Mouse (Mus musculus) hindbrain, embryonic 15.5 days (tissue): ENCODE measurements around the gene Gm8300. TPM values are rescaled to one million over a fixed set of nuclear protein-coding genes. Genes with fewer than 3 reads are reported as not detected.
"Not testable (repeated sequence)": the region's sequence is repeated elsewhere in the genome, so short reads cannot be mapped to it uniquely, and the experiment has no call there.

Source experiments
- ATAC-seq: fragments of 200-750 bp; cut with Nextera tagmentation; 2 replicates; pipeline ENCODE4 v1.8.0; 2017; ENCODE audit warnings: low read depth, moderate number of reproducible peaks, moderate TSS enrichment; ENCODE audit not compliant: low FRiP score
- H3K27ac ChIP-seq: fragments of 300-500 bp; sonication (generic); replicated peaks from 2 replicates; pipeline ENCODE4 v1.5.1; 2015; ENCODE audit warnings: mild to moderate bottlenecking, inconsistent platforms
- H3K27me3 ChIP-seq: fragments of 300-500 bp; sonication (generic); 2 replicates; pipeline ENCODE4 v1.6.1; 2015; ENCODE audit warnings: control low read depth, inconsistent platforms
- H3K36me3 ChIP-seq: fragments of 300-500 bp; sonication (generic); 2 replicates; pipeline ENCODE4 v1.6.1; 2015; ENCODE audit warnings: control low read depth, inconsistent platforms
- H3K4me1 ChIP-seq: fragments of 300-500 bp; sonication (generic); replicated peaks from 2 replicates; pipeline ENCODE4 v1.6.1; 2015; ENCODE audit warnings: control low read depth, inconsistent platforms
- H3K4me2 ChIP-seq: fragments of 300-500 bp; sonication (generic); 2 replicates; pipeline ENCODE4 v1.6.1; 2015; ENCODE audit warnings: moderate library complexity, mild to moderate bottlenecking, inconsistent platforms
- H3K4me3 ChIP-seq: fragments of 300-500 bp; sonication (generic); 2 replicates; pipeline ENCODE4 v1.5.1; 2015; ENCODE audit warnings: mild to moderate bottlenecking, inconsistent platforms
- H3K9ac ChIP-seq: fragments of 300-500 bp; sonication (generic); 2 replicates; pipeline ENCODE4 v1.6.1; 2015; ENCODE audit warnings: inconsistent platforms
- H3K9me3 ChIP-seq: fragments of 300-500 bp; sonication (generic); 2 replicates; pipeline ENCODE4 v1.6.1; 2016; ENCODE audit warnings: control low read depth, inconsistent platforms
- WGBS: fragments of 180-500 bp; shearing (Covaris S2); methylation state at CpG from one replicate; pipeline ENCODE4 v1.1.7; 2015; 5-methylcytosine and 5-hydroxymethylcytosine counted together
- polyA plus RNA-seq: library from polyadenylated mRNA; unstranded; fragments of >200 nt; fragmentation: Nextera tagmentation; extraction: Ambion mirVana; gene quantifications from 2 replicates; pipeline ENCODE4 v1.2.1, GENCODE M21; 2015

Gene Gm8300
- polyA plus RNA-seq, 1 experiment from 2014 or later, result not detected

GRCm38 (mm10) chr12:87550628-87551027 is 36.5 kb downstream of the Gm8300 start:
- H3K4me3 ChIP-seq, H3K4me1 ChIP-seq, H3K36me3 ChIP-seq, H3K9ac ChIP-seq, H3K4me2 ChIP-seq, H3K27ac ChIP-seq, H3K27me3 ChIP-seq, H3K9me3 ChIP-seq, ATAC-seq: not testable (repeated sequence)
- 76% methylated on average over 4 of the region's 4 CpGs for WGBS

Other genes with a start within 250 kb of the Gm8300 start
- 52.2 and 55.2 TPM in 2 replicates for gene Vipas39, start 248.1 kb upstream of the Gm8300 start, polyA plus RNA-seq
- gene Ahsa1, start 247.8 kb upstream of the Gm8300 start, polyA plus RNA-seq, result 208 and 221 TPM in 2 replicates
- 1.7 and 1.9 TPM in 2 replicates for gene Ism2, start 214.6 kb upstream of the Gm8300 start, polyA plus RNA-seq
- gene Sptlc2, start 126.0 kb upstream of the Gm8300 start, polyA plus RNA-seq, result 57.6 and 63.6 TPM in 2 replicates
- gene Slirp, start 70.4 kb upstream of the Gm8300 start, polyA plus RNA-seq, result 242 and 258 TPM in 2 replicates
- 36.6 and 37.5 TPM in 2 replicates for gene Alkbh1, start 70.3 kb upstream of the Gm8300 start, polyA plus RNA-seq
- 93.4 and 103 TPM in 2 replicates for gene Snw1, start 42.0 kb upstream of the Gm8300 start, polyA plus RNA-seq
- not detected in 2 replicates for gene Gm5788, start 19.6 kb upstream of the Gm8300 start, polyA plus RNA-seq
- not detected in 2 replicates for gene Oog1, start 88.4 kb downstream of the Gm8300 start, polyA plus RNA-seq
- gene Gm4027, start 104.6 kb downstream of the Gm8300 start, polyA plus RNA-seq, result not detected in 2 replicates
- gene Gm16381, start 130.3 kb downstream of the Gm8300 start, polyA plus RNA-seq, result not detected in 2 replicates